Mouse (Mus musculus): ENCODE results near the gene Gata1. TPM values are rescaled to one million over a fixed set of nuclear protein-coding genes. Genes with fewer than 3 reads are reported as not detected.

Gata1 gene
- total and polyA plus RNA-seq, 3 experiments: 0.21 to 0.43 (median 0.23) TPM

DNA sequence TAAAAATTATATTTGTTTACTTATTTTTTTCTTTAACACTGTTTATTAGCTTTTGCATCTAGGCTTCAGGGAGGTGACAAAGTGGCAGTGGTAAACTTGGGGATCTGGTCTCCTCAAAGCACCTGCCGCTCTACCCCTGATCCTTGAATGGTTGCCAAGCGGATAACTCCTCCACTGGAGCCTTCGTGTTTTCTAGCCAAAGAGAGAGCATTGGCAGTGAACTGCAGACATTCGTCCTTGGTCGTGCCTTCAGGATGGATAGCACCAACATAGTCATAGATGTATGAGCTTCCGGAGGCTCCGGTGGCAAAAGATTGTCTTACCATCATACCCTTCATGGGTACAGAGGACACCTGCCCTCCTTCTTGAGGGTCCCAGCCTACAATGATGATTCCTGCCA is 27.8 kb downstream of the Gata1 start:
- in situ Hi-C loops (cut with MboI; ENCODE audit: low pct_ligation_motif_present, low pct_unique_long_range_greater_than_20kb, low sequenced_read_pairs): no loop called here
- Histone ChIP-seq H3K79me2 (replicated peaks; ENCODE audit: control insufficient read depth, extremely low read depth, insufficient read depth, poor library complexity, severe bottlenecking) (no peaks in the 10 kb centered on the region), H3K27ac (ENCODE audit: insufficient read depth, low read depth) (no peak overlapping the region), H3K4me1 (ENCODE audit: control insufficient read depth in 1 of 2, insufficient read depth in 2 of 2) (peaks cover 0 to 4% of the 10 kb centered on the region in 2 experiments; a peak in 1 of 4 replicates), H3K27me3 (replicated peaks) (no peaks in the 10 kb centered on the region), H3K4me2 (ENCODE audit: insufficient read depth, low read depth, poor library complexity, severe bottlenecking) (no peak overlapping the region), H3K9ac (ENCODE audit: insufficient read depth, low read depth) (no peak overlapping the region), H3K9me3 (replicated peaks; ENCODE audit: low read length) (no peaks in the 10 kb centered on the region), H3K4me3 (replicated peaks in 1 of 3; ENCODE audit: low read depth in 2 of 3, low read length in 2 of 3, poor library complexity in 1 of 3) (no peak overlapping the region), H3K36me3 (replicated peaks in 1 of 2; ENCODE audit: control insufficient read depth in 1 of 2, insufficient read depth in 1 of 2, low read length in 1 of 2) (peaks cover 0 to 4% of the 10 kb centered on the region in 2 experiments)
- no peak for TF ChIP-seq ELF1 (IDR thresholded peaks at IDR 0.05; ENCODE audit: low read depth, low read length)
- TF ChIP-seq USF2 (conservative IDR thresholded peaks at IDR 0.05; ENCODE audit: low read depth, low read length): no peak
- no peak for TF ChIP-seq MAX (IDR thresholded peaks at IDR 0.05; ENCODE audit: low read length)
- no peak for TF ChIP-seq NELFE (IDR thresholded peaks at IDR 0.05; ENCODE audit: low read depth, low read length)
- TF ChIP-seq JUND (conservative IDR thresholded peaks at IDR 0.05; ENCODE audit: low read depth, low read length): no peak
- TF ChIP-seq ZKSCAN1 (IDR thresholded peaks at IDR 0.05; ENCODE audit: borderline replicate concordance, low read depth, low read length): no peak
- no peak for TF ChIP-seq POLR2A (IDR thresholded peaks at IDR 0.05; ENCODE audit: low read depth, low read length)
- TF ChIP-seq ZC3H11A (IDR thresholded peaks at IDR 0.05; ENCODE audit: low read depth, low read length): no peak
- no peak for DNase-seq (ENCODE audit: extremely low read depth)
- dilution Hi-C loops (cut with MboI; ENCODE audit: extremely low pct_ligation_motif_present, extremely low pct_unique_long_range_greater_than_20kb, low sequenced_read_pairs): no loop called here

- Histone ChIP-seq H3K27me3 (replicated peaks) (no peaks in the 10 kb centered on the region), H3K4me1 (ENCODE audit: control insufficient read depth in 1 of 2, insufficient read depth in 2 of 2) (peaks cover 0 to 4% of the 10 kb centered on the region in 2 experiments; a peak in 1 of 4 replicates), H3K9ac (ENCODE audit: insufficient read depth, low read depth) (peak overlapping the region; percentile 79), H3K36me3 (replicated peaks in 1 of 2; ENCODE audit: control insufficient read depth in 1 of 2, insufficient read depth in 1 of 2, low read length in 1 of 2) (peaks cover 4 to 15% of the 10 kb centered on the region in 2 experiments), H3K4me2 (ENCODE audit: insufficient read depth, low read depth, poor library complexity, severe bottlenecking) (0 out of 2 replicates have a peak overlapping the region, but pooled peaks have one; percentile 75), H3K79me2 (replicated peaks; ENCODE audit: control insufficient read depth, extremely low read depth, insufficient read depth, poor library complexity, severe bottlenecking) (no peaks in the 10 kb centered on the region), H3K4me3 (replicated peaks in 1 of 3; ENCODE audit: low read depth in 2 of 3, low read length in 2 of 3, poor library complexity in 1 of 3) (peak overlapping the region; percentile 52 to 58 (median 58)), H3K27ac (ENCODE audit: insufficient read depth, low read depth) (no peak overlapping the region), H3K9me3 (replicated peaks; ENCODE audit: low read length) (no peaks in the 10 kb centered on the region)
- in situ Hi-C loops (cut with MboI; ENCODE audit: low pct_ligation_motif_present, low pct_unique_long_range_greater_than_20kb, low sequenced_read_pairs): no loop called here
- peak; percentile 94 for DNase-seq (ENCODE audit: extremely low read depth)
- dilution Hi-C loops (cut with MboI; ENCODE audit: extremely low pct_ligation_motif_present, extremely low pct_unique_long_range_greater_than_20kb, low sequenced_read_pairs): no loop called here
- TF ChIP-seq HCFC1 (IDR thresholded peaks at IDR 0.05; ENCODE audit: low read depth, low read length): peak; percentile 57
- no peak for TF ChIP-seq ZC3H11A (IDR thresholded peaks at IDR 0.05; ENCODE audit: low read depth, low read length)
- TF ChIP-seq JUND (conservative IDR thresholded peaks at IDR 0.05; ENCODE audit: low read depth, low read length): no peak
- no peak for TF ChIP-seq USF2 (conservative IDR thresholded peaks at IDR 0.05; ENCODE audit: low read depth, low read length)
- no peak for TF ChIP-seq SMC3 (IDR thresholded peaks at IDR 0.05; ENCODE audit: low read depth, low read length)
- no peak for TF ChIP-seq IRF4 (IDR thresholded peaks at IDR 0.05; ENCODE audit: low read depth, low read length)
- TF ChIP-seq RCOR1 (conservative IDR thresholded peaks at IDR 0.05; ENCODE audit: low read depth, low read length): no peak
- TF ChIP-seq UBTF (IDR thresholded peaks at IDR 0.05; ENCODE audit: low read depth, low read length): no peak
- no peak for TF ChIP-seq PAX5 (IDR thresholded peaks at IDR 0.05; ENCODE audit: low read length)
- TF ChIP-seq SIN3A (IDR thresholded peaks at IDR 0.05; ENCODE audit: low read length): no peak
- no peak for TF ChIP-seq POLR2AphosphoS2 (IDR thresholded peaks at IDR 0.05; ENCODE audit: low read depth, low read length)
- no peak for TF ChIP-seq MXI1 (IDR thresholded peaks at IDR 0.05; ENCODE audit: low read depth, low read length)
- TF ChIP-seq MAFK (IDR thresholded peaks at IDR 0.05; ENCODE audit: insufficient replicate concordance, low read length): no peak
- no peak for TF ChIP-seq ETS1 (conservative IDR thresholded peaks at IDR 0.05; ENCODE audit: low read depth, low read length)
- no peak for TF ChIP-seq KAT2A (IDR thresholded peaks at IDR 0.05; ENCODE audit: insufficient replicate concordance, low read length)
- TF ChIP-seq TBP (conservative IDR thresholded peaks at IDR 0.05; ENCODE audit: low read depth, low read length): no peak
- peak; percentile 42; the same call in 1 of the 2 replicates for TF ChIP-seq ELF1 (IDR thresholded peaks at IDR 0.05; ENCODE audit: low read depth, low read length)
- no peak for TF ChIP-seq ZNF384 (IDR thresholded peaks at IDR 0.05; ENCODE audit: low read depth, low read length)
- TF ChIP-seq ZMIZ1 (IDR thresholded peaks at IDR 0.05; ENCODE audit: low read depth, low read length): no peak
- no peak for TF ChIP-seq E2F4 (IDR thresholded peaks at IDR 0.05; ENCODE audit: insufficient replicate concordance, low read depth, low read length)
- peak; percentile 54; the same call in 1 of the 2 replicates for TF ChIP-seq POLR2A (IDR thresholded peaks at IDR 0.05; ENCODE audit: low read depth, low read length)
- peak; percentile 16; the same call in 1 of the 2 replicates for TF ChIP-seq BHLHE40 (IDR thresholded peaks at IDR 0.05; ENCODE audit: low read depth, low read length)
- TF ChIP-seq ZKSCAN1 (IDR thresholded peaks at IDR 0.05; ENCODE audit: borderline replicate concordance, low read depth, low read length): no peak
- TF ChIP-seq USF1 (IDR thresholded peaks at IDR 0.05; ENCODE audit: low read depth, low read length): no peak; the same call in 1 of the 2 replicates
- no peak for TF ChIP-seq EP300 (IDR thresholded peaks at IDR 0.05; ENCODE audit: low read length)
- TF ChIP-seq NRF1 (IDR thresholded peaks at IDR 0.05; ENCODE audit: low read depth, low read length): peak; percentile 86
- no peak for TF ChIP-seq GABPA (IDR thresholded peaks at IDR 0.05; ENCODE audit: insufficient replicate concordance, low read depth, low read length)
- TF ChIP-seq MAX (IDR thresholded peaks at IDR 0.05; ENCODE audit: low read length): no peak
- peak; percentile 97 for TF ChIP-seq CHD2 (IDR thresholded peaks at IDR 0.05; ENCODE audit: low read length)
- no peak for TF ChIP-seq CHD1 (IDR thresholded peaks at IDR 0.05; ENCODE audit: low read depth, low read length)
- TF ChIP-seq NELFE (IDR thresholded peaks at IDR 0.05; ENCODE audit: low read depth, low read length): no peak
Observed at GRCm38 (mm10) chrX:7947900-7948492, 29.9 kb downstream of the Gata1 start.
